Mouse (Mus musculus) forebrain, embryonic 14.5 days (tissue): ENCODE data around the gene Ctsh. TPM values are rescaled to one million over a fixed set of nuclear protein-coding genes. Genes with fewer than 3 reads are reported as not detected.

ENCODE experiments used
- ATAC-seq: fragments of 200-750 bp; cut with Nextera tagmentation; 2 replicates; pipeline ENCODE4 v1.8.0; 2017; ENCODE audit warnings: mild to moderate bottlenecking, moderate library complexity
- DNase-seq: peaks from one replicate; pipeline ENCODE4 v3.0.0-alpha.2; 2015; ENCODE audit warnings: low spot score
- H3K27ac ChIP-seq: fragments of 300-500 bp; sonication (generic); 2 replicates; pipeline ENCODE4 v1.5.1; 2014; ENCODE audit warnings: low read depth, mild to moderate bottlenecking, control low read depth, low read length, moderate library complexity
- H3K27me3 ChIP-seq: fragments of 300-500 bp; sonication (generic); replicated peaks from 2 replicates; pipeline ENCODE4 v1.6.1; 2014; ENCODE audit warnings: low read length, control low read depth, mixed read lengths; ENCODE audit not compliant: control insufficient read depth, insufficient read depth
- H3K36me3 ChIP-seq: fragments of 300-500 bp; sonication (generic); 2 replicates; pipeline ENCODE4 v1.6.1; 2014; ENCODE audit warnings: low read length, control low read depth; ENCODE audit not compliant: control insufficient read depth, insufficient read depth
- H3K4me1 ChIP-seq: fragments of 300-500 bp; sonication (generic); 2 replicates; pipeline ENCODE4 v1.6.1; 2014; ENCODE audit warnings: antibody characterized with exemption, low read length, control low read depth; ENCODE audit not compliant: control insufficient read depth, insufficient read depth
- H3K4me2 ChIP-seq: fragments of 300-500 bp; sonication (generic); 2 replicates; pipeline ENCODE4 v1.6.1; 2014; ENCODE audit warnings: mild to moderate bottlenecking, control low read depth, low read length
- H3K4me3 ChIP-seq: fragments of 300-500 bp; sonication (generic); 2 replicates; pipeline ENCODE4 v1.5.1; 2014; ENCODE audit warnings: low read depth, low read length, control low read depth
- H3K9ac ChIP-seq: fragments of 300-500 bp; sonication (generic); 2 replicates; pipeline ENCODE4 v1.6.1; 2014; ENCODE audit warnings: mild to moderate bottlenecking, low read length, control low read depth, moderate library complexity
- H3K9me3 ChIP-seq: fragments of 300-500 bp; sonication (generic); replicated peaks from 2 replicates; pipeline ENCODE4 v1.6.1; 2016; ENCODE audit warnings: low read length, control low read depth, mixed read lengths; ENCODE audit not compliant: control insufficient read depth
- WGBS: fragments of 180-500 bp; shearing (Covaris S2); extraction: QIAGEN DNeasy Blood & Tissue Kit; methylation state at CpG from one replicate; pipeline ENCODE4 v1.1.7; 2014; 5-methylcytosine and 5-hydroxymethylcytosine counted together
- polyA plus RNA-seq: library from polyadenylated mRNA; unstranded; fragments of >200 nt; fragmentation: Nextera tagmentation; extraction: Ambion mirVana; gene quantifications from 2 replicates; pipeline ENCODE4 v1.2.1, GENCODE M21; 2014

Gene Ctsh
- polyA plus RNA-seq, 1 experiment from 2014 or later = 14.4 TPM

- Histone ChIP-seq H3K4me3 (no peak overlapping the region), H3K9me3 (no peaks in the 10 kb centered on the region), H3K4me1 (peaks cover 6% of the 10 kb centered on the region), H3K27me3 (no peaks in the 10 kb centered on the region), H3K4me2 (no peak overlapping the region), H3K36me3 (peaks cover 38% of the 10 kb centered on the region), H3K9ac (no peak overlapping the region), H3K27ac (no peak overlapping the region)
- 100% methylated on average over 1 of the region's 1 CpGs for WGBS
- DNase-seq = no peak
- no peak for ATAC-seq
Observed at GRCm38 (mm10) chr9:90106915-90107314, 53.0 kb downstream of the Ctsh start.

GRCm38 (mm10) chr9:90108272-90108671 is 54.3 kb downstream of the Ctsh start:
- no peak overlapping the region for H3K27ac ChIP-seq
- peaks cover 28% of the 10 kb centered on the region for H3K36me3 ChIP-seq
- no peak overlapping the region for H3K9ac ChIP-seq
- H3K27me3 ChIP-seq = no peaks in the 10 kb centered on the region
- no peaks in the 10 kb centered on the region for H3K9me3 ChIP-seq
- no peak for DNase-seq
- ATAC-seq = no peak
- peaks cover 17% of the 10 kb centered on the region for H3K4me1 ChIP-seq
- H3K4me2 ChIP-seq = no peak overlapping the region
- H3K4me3 ChIP-seq = no peak overlapping the region

GRCm38 (mm10) chr9:90109386-90109785 is 55.4 kb downstream of the Ctsh start:
- H3K4me1 ChIP-seq = peaks cover 17% of the 10 kb centered on the region
- 86% methylated on average over 6 of the region's 6 CpGs for WGBS
- no peaks in the 10 kb centered on the region for H3K9me3 ChIP-seq
- no peak overlapping the region for H3K27ac ChIP-seq
- no peaks in the 10 kb centered on the region for H3K27me3 ChIP-seq
- H3K4me2 ChIP-seq = no peak overlapping the region
- H3K4me3 ChIP-seq = no peak overlapping the region
- DNase-seq (no peak), ATAC-seq (no peak)
- peaks cover 25% of the 10 kb centered on the region for H3K36me3 ChIP-seq
- no peak overlapping the region for H3K9ac ChIP-seq

GRCm38 (mm10) chr9:90113151-90113550 is 59.2 kb downstream of the Ctsh start:
- H3K9ac ChIP-seq = peak overlapping the region; percentile 97
- no peak for ATAC-seq
- H3K4me3 ChIP-seq = peak overlapping the region; percentile 96
- peaks cover 20% of the 10 kb centered on the region for H3K4me1 ChIP-seq
- H3K9me3 ChIP-seq = no peaks in the 10 kb centered on the region
- H3K36me3 ChIP-seq = peaks cover 15% of the 10 kb centered on the region
- WGBS = 2% methylated on average over 13 of the region's 13 CpGs
- DNase-seq = peak; percentile 29
- H3K27me3 ChIP-seq = no peaks in the 10 kb centered on the region
- peak overlapping the region; percentile 99; the same call in 1 of the 2 replicates for H3K27ac ChIP-seq
- H3K4me2 ChIP-seq = peak overlapping the region; percentile 94

- H3K27ac ChIP-seq = peak overlapping the region; percentile 99
- ATAC-seq = peak; percentile 67
Observed at GRCm38 (mm10) chr9:90113651-90114566, 60.0 kb downstream of the Ctsh start.

GRCm38 (mm10) chr9:90114567-90115307 is 60.8 kb downstream of the Ctsh start, which contains the start of gene Morf4l1:
Gene Morf4l1, minus strand, starts transcription at chr9:90114774.
- ATAC-seq = peak; percentile 99
- Histone ChIP-seq H3K9me3 (no peaks in the 10 kb centered on the region), H3K4me2 (peak within 1 kb of the TSS; percentile 94), H3K36me3 (no peaks in the 10 kb centered on the region), H3K4me3 (peak within 1 kb of the TSS; percentile 96), H3K27ac (peak within 1 kb of the TSS; percentile 99), H3K9ac (peak within 1 kb of the TSS; percentile 97), H3K27me3 (no peaks in the 10 kb centered on the region), H3K4me1 (peaks cover 20% of the 10 kb centered on the region)
- WGBS = 1% methylated on average over 36 of the region's 40 CpGs
- peak; percentile 99 for DNase-seq

More at GRCm38 (mm10) chr9:90113651-90114566, 60.0 kb downstream of the Ctsh start:
- Histone ChIP-seq H3K36me3 (peaks cover 7% of the 10 kb centered on the region; the same call in 1 of the 2 replicates), H3K9me3 (no peaks in the 10 kb centered on the region), H3K4me3 (peak overlapping the region; percentile 96), H3K4me1 (peaks cover 20% of the 10 kb centered on the region), H3K27me3 (no peaks in the 10 kb centered on the region), H3K4me2 (peak overlapping the region; percentile 94), H3K9ac (peak overlapping the region; percentile 97)
- WGBS = under 1% methylated on average over 82 of the region's 82 CpGs
- DNase-seq = peak; percentile 92

GRCm38 (mm10) chr9:90115308-90115700 is 61.4 kb downstream of the Ctsh start:
- Histone ChIP-seq H3K4me1 (peaks cover 20% of the 10 kb centered on the region), H3K4me3 (peak overlapping the region; percentile 96), H3K27me3 (no peaks in the 10 kb centered on the region), H3K9ac (peak overlapping the region; percentile 59), H3K36me3 (no peaks in the 10 kb centered on the region), H3K4me2 (peak overlapping the region; percentile 63), H3K9me3 (no peaks in the 10 kb centered on the region), H3K27ac (no peak overlapping the region)
- DNase-seq (no peak), ATAC-seq (no peak)

GRCm38 (mm10) chr9:90117234-90117633 is 63.3 kb downstream of the Ctsh start:
- Histone ChIP-seq H3K27me3 (no peaks in the 10 kb centered on the region), H3K36me3 (no peaks in the 10 kb centered on the region), H3K4me2 (no peak overlapping the region), H3K27ac (no peak overlapping the region), H3K4me3 (no peak overlapping the region), H3K9ac (no peak overlapping the region), H3K4me1 (peaks cover 11% of the 10 kb centered on the region), H3K9me3 (no peaks in the 10 kb centered on the region)
- DNase-seq (no peak), ATAC-seq (no peak)
